Mouse (Mus musculus) gastrocnemius, postnatal 14 days (tissue): ENCODE results near the gene Slc25a47. TPM values are rescaled to one million over a fixed set of nuclear protein-coding genes. Genes with fewer than 3 reads are reported as not detected.
A peak's percentile ranks its signal among the peaks of the same experiment; 100 is the strongest.
"Not testable (repeated sequence)": the region's sequence is repeated elsewhere in the genome, so short reads cannot be mapped to it uniquely, and the experiment has no call there.

Source experiments
- DNase-seq: peaks from one replicate; pipeline ENCODE4 v3.0.0; 2021; ENCODE audit warnings: mixed read lengths
- intact Hi-C: fragments of 180-260 bp; cut with DNase I; formaldehyde crosslinking; loops from one replicate; pipeline ENCODE4 v1.15.1; 2025; ENCODE audit warnings: low total_unique reads
- total RNA-seq, 2 experiments: library from RNA; stranded (reverse); gene quantifications; 2 replicates each; pipeline ENCODE4 v1.2.3; 2021

Gene Slc25a47
- total RNA-seq, 2 experiments from 2014 or later, result 4.5 to 6.0 TPM

- DNase-seq, result no peak
- intact Hi-C loops, result no loop called here
Observed at GRCm38 (mm10) chr12:108824225-108824874, 11.5 kb upstream of the Slc25a47 start.

GRCm38 (mm10) chr12:108825561-108826224, 10.2 kb upstream of the Slc25a47 start:
- no peak for DNase-seq
- intact Hi-C loops, result no loop called here

GRCm38 (mm10) chr12:108826282-108826957, 9.4 kb upstream of the Slc25a47 start:
- intact Hi-C loops, result no loop called here

GRCm38 (mm10) chr12:108826958-108827535, 8.8 kb upstream of the Slc25a47 start:
- no peak for DNase-seq
- intact Hi-C loops, result no loop called here

More at GRCm38 (mm10) chr12:108826282-108826957, 9.4 kb upstream of the Slc25a47 start:
- no peak for DNase-seq

GRCm38 (mm10) chr12:108827641-108828040, 8.2 kb upstream of the Slc25a47 start:
- intact Hi-C loops, result no loop called here
- DNase-seq, result no peak

GRCm38 (mm10) chr12:108829636-108830035, 6.2 kb upstream of the Slc25a47 start:
- intact Hi-C loops, result no loop called here
- DNase-seq, result no peak

GRCm38 (mm10) chr12:108830358-108830757, 5.5 kb upstream of the Slc25a47 start:
- DNase-seq, result no peak

GRCm38 (mm10) chr12:108831966-108832643, 3.7 kb upstream of the Slc25a47 start:
- DNase-seq, result peak; percentile 65
- intact Hi-C loops, result no loop called here

More at GRCm38 (mm10) chr12:108830358-108830757, 5.5 kb upstream of the Slc25a47 start:
- intact Hi-C loops, result no loop called here

- intact Hi-C loops, result no loop called here
- no peak for DNase-seq
Observed at GRCm38 (mm10) chr12:108832851-108833250, 3.0 kb upstream of the Slc25a47 start.

- DNase-seq, result no peak
- intact Hi-C loops, result no loop called here
Observed at GRCm38 (mm10) chr12:108833408-108833807, 2.4 kb upstream of the Slc25a47 start.

- intact Hi-C loops, result no loop called here
- no peak for DNase-seq
Observed at GRCm38 (mm10) chr12:108834337-108834736, 1.5 kb upstream of the Slc25a47 start.

- DNase-seq, result no peak
- intact Hi-C loops, result no loop called here
Observed at GRCm38 (mm10) chr12:108834786-108835185, 1.1 kb upstream of the Slc25a47 start.

- intact Hi-C loops, result no loop called here
Observed at GRCm38 (mm10) chr12:108835208-108835839, 522 bp upstream of the Slc25a47 start.

GRCm38 (mm10) chr12:108836722-108837121, 876 bp downstream of the Slc25a47 start:
- DNase-seq, result no peak
- intact Hi-C loops, result no loop called here

More at GRCm38 (mm10) chr12:108835208-108835839, 522 bp upstream of the Slc25a47 start:
- no peak for DNase-seq

GRCm38 (mm10) chr12:108841181-108841580, 5.3 kb downstream of the Slc25a47 start:
- intact Hi-C loops, result loop anchor here (5.0 kb wide), 1 partner anchor 41 kb away; no protein-coding TSS in a partner anchor
- DNase-seq, result no peak

- intact Hi-C loops, result loop anchor here (5.0 kb wide), 1 partner anchor 40 kb away; no protein-coding TSS in a partner anchor
- peak; percentile 40 for DNase-seq
Observed at GRCm38 (mm10) chr12:108842663-108843062, 6.8 kb downstream of the Slc25a47 start.

GRCm38 (mm10) chr12:108848033-108848432, 12.2 kb downstream of the Slc25a47 start:
- intact Hi-C loops, DNase-seq: not testable (repeated sequence)

GRCm38 (mm10) chr12:108849488-108850022, 13.7 kb downstream of the Slc25a47 start:
- DNase-seq, result no peak
- intact Hi-C loops, result loop anchor here (5.0 kb wide), 1 partner anchor 37 kb away; no protein-coding TSS in a partner anchor

GRCm38 (mm10) chr12:108850129-108850528, 14.3 kb downstream of the Slc25a47 start:
- intact Hi-C loops, result loop anchor here (5.0 kb wide), 1 partner anchor 38 kb away; no protein-coding TSS in a partner anchor
- DNase-seq, result no peak
